Mouse (Mus musculus) stomach, postnatal 0 days (tissue): ENCODE measurements at regions not wholly inside any gene's neighbourhood (a gene's known extent, or its start where the extent isn't known, plus 50 kb on each side); places are given as distances from the start of the nearest gene placed in this dataset.
"Not testable (repeated sequence)": the region's sequence is repeated elsewhere in the genome, so short reads cannot be mapped to it uniquely, and the experiment has no call there.

Source experiments
- ATAC-seq: fragments of 200-750 bp; cut with Nextera tagmentation; 2 replicates; pipeline ENCODE4 v1.8.0; 2017; ENCODE audit not compliant: low FRiP score, low TSS enrichment
- DNase-seq: peaks from one replicate; pipeline ENCODE4 v3.0.0-alpha.2; 2016; ENCODE audit warnings: low spot score
- H3K27ac ChIP-seq: fragments of 300-500 bp; sonication (generic); replicated peaks from 2 replicates; pipeline ENCODE4 v1.5.1; 2014; ENCODE audit warnings: mild to moderate bottlenecking, control low read depth
- H3K27me3 ChIP-seq: fragments of 300-500 bp; sonication (generic); 2 replicates; pipeline ENCODE4 v1.6.1; 2014; ENCODE audit warnings: low read length; ENCODE audit not compliant: control insufficient read depth, insufficient read depth
- H3K36me3 ChIP-seq: fragments of 300-500 bp; sonication (generic); 2 replicates; pipeline ENCODE4 v1.6.1; 2014; ENCODE audit warnings: low read length, mixed read lengths; ENCODE audit not compliant: control insufficient read depth, insufficient read depth
- H3K4me1 ChIP-seq: fragments of 300-500 bp; sonication (generic); replicated peaks from 2 replicates; pipeline ENCODE4 v1.6.1; 2014; ENCODE audit warnings: antibody characterized with exemption; ENCODE audit not compliant: control insufficient read depth, insufficient read depth
- H3K4me2 ChIP-seq: fragments of 300-500 bp; sonication (generic); replicated peaks from 2 replicates; pipeline ENCODE4 v1.6.1; 2014; ENCODE audit warnings: low read depth, mild to moderate bottlenecking, control low read depth, moderate library complexity
- H3K4me3 ChIP-seq: fragments of 300-500 bp; sonication (generic); 2 replicates; pipeline ENCODE4 v1.5.1; 2014; ENCODE audit warnings: low read depth, low read length, control low read depth
- H3K9ac ChIP-seq: fragments of 300-500 bp; sonication (generic); 2 replicates; pipeline ENCODE4 v1.6.1; 2014; ENCODE audit warnings: mild to moderate bottlenecking, low read length, control low read depth, mixed read lengths
- H3K9me3 ChIP-seq: fragments of 300-500 bp; sonication (generic); 2 replicates; pipeline ENCODE4 v1.6.1; 2016; ENCODE audit warnings: low read length; ENCODE audit not compliant: control insufficient read depth
- CTCF ChIP-seq: IDR thresholded peaks from 2 replicates; pipeline ENCODE4 v1.5.1; 2016; ENCODE audit warnings: antibody characterized with exemption, low read depth, mild to moderate bottlenecking, moderate library complexity
- EP300 ChIP-seq: optimal IDR thresholded peaks from 2 replicates; pipeline ENCODE3; 2016; ENCODE audit warnings: antibody characterized with exemption
- WGBS: fragments of 180-500 bp; shearing (Covaris S2); extraction: QIAGEN DNeasy Blood & Tissue Kit; methylation state at CpG from one replicate; pipeline ENCODE4 v1.1.7; 2014; 5-methylcytosine and 5-hydroxymethylcytosine counted together

DNA sequence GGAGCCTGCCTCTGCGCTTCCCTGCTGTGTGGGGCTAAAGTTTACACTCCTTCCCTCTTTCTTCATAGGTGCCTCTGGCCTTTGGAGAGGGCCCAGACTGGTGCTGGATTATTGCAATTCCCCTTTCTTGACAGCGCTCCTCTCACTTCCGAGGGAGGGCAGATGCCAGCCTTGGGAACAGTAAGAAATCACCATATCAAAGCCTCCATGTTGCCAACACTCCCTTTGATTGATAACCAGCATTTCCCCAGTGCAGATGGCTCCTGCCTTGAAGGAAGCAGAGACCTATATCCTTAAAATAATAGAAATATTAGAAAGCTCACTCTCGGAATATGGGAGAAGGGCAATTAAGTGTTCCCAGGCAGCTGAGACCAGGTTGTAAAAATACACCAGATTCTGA is 63.1 kb upstream of the Cep295 start:
- H3K4me1 ChIP-seq = no peaks in the 10 kb centered on the region
- H3K4me3 ChIP-seq = no peak overlapping the region
- no peaks in the 10 kb centered on the region for H3K36me3 ChIP-seq
- H3K9me3 ChIP-seq = no peaks in the 10 kb centered on the region
- 53% methylated on average over 4 of the region's 4 CpGs for WGBS
- H3K9ac ChIP-seq = no peak overlapping the region
- ATAC-seq = no peak
- no peak for DNase-seq
- H3K27me3 ChIP-seq = no peaks in the 10 kb centered on the region
- H3K27ac ChIP-seq = no peak overlapping the region
- no peak overlapping the region for H3K4me2 ChIP-seq
- TF ChIP-seq CTCF (no peak), EP300 (no peak)

DNA sequence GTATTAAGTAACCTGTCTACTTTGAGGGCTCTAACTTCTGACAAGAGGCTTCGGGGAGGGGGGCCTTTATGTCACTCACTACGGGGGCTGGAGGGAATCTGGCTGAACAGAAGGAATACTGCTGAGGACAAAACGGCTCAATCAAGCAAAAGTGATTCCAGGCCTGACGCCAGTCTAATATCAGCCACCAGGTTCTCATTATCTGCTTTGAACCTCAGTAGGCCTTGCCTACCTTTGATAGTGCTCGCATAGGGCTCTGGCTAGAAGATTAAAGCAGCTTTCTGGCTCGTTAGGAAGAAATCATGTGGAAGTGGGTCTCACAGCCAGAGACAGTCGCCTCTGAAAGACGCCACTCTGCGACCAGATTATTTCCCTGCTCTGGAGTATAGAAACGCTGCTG is 64.3 kb upstream of the Cep295 start:
- WGBS = 63% methylated on average over 10 of the region's 10 CpGs

DNA sequence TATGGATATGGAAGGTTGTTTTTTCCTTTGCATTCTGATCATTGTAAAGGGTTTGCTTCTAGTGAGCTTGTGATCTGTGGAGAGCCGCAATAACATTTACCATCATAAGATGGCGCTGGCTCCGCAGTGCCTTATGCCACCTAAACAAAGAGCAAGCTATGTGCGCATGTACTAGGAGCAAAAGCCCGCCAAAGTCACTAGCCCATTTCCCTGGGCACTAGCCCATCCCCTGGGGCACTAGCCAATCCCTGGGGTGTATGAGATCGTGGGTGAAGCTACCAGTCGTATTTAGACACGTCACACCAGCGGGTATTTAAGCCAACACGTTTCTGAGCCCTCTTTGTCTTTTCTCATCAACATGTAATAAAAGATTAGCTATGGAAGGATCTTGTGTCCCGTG is 59.0 kb upstream of the Smco4 start:
- not testable (repeated sequence) for H3K4me2 ChIP-seq, H3K9ac ChIP-seq, H3K36me3 ChIP-seq, ATAC-seq, DNase-seq, H3K27me3 ChIP-seq, H3K4me3 ChIP-seq, H3K4me1 ChIP-seq, H3K9me3 ChIP-seq, H3K27ac ChIP-seq
- 70% methylated on average over 11 of the region's 11 CpGs for WGBS
- TF ChIP-seq CTCF = peak; percentile 32

More for the DNA sequence above, 64.3 kb upstream of the Cep295 start:
- H3K9me3 ChIP-seq = no peaks in the 10 kb centered on the region
- no peak overlapping the region for H3K27ac ChIP-seq
- DNase-seq (no peak), ATAC-seq (no peak)
- H3K4me1 ChIP-seq = no peaks in the 10 kb centered on the region
- no peak overlapping the region for H3K4me3 ChIP-seq
- TF ChIP-seq CTCF = no peak
- TF ChIP-seq EP300 = no peak
- no peak overlapping the region for H3K9ac ChIP-seq
- H3K27me3 ChIP-seq = no peaks in the 10 kb centered on the region
- H3K36me3 ChIP-seq = no peaks in the 10 kb centered on the region
- no peak overlapping the region for H3K4me2 ChIP-seq

DNA sequence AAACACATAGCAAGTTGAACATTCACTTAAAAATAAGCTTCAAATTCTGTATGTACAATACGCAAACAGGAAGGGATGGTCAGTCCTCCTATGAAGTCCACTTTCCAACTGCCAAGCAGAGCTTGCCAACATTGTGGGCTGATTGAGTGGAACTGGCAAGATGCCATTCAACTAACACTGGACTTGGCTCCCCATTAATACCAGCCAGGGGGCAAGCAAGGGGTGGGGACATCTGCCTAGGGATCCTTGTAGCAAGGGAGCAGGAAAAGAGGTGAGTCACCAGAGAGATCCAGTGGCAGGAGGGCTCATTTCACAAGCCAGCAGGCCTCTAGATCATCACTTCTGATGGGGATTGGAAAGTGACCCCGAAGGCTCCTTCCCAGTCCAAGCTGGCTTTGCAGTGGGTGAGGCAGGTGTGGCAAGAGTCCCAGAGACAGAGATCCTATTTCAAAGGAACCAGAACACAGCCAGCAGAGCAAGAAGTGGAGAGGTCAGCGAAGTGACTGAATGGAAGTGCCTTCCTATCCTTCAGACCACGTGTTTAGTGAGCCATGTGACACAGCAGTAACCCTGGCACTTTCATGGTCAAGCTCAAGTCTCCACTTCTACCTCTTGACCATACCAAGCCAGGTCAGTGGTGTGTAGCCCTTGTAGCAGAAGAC is 53.8 kb upstream of the Smco4 start:
- no peak overlapping the region for H3K27ac ChIP-seq
- no peaks in the 10 kb centered on the region for H3K27me3 ChIP-seq
- no peak overlapping the region for H3K4me3 ChIP-seq
- no peak overlapping the region for H3K4me2 ChIP-seq
- no peaks in the 10 kb centered on the region for H3K36me3 ChIP-seq
- no peaks in the 10 kb centered on the region for H3K4me1 ChIP-seq
- peak; percentile 40; the same call in 1 of the 2 replicates for ATAC-seq
- DNase-seq = peak; percentile 27
- TF ChIP-seq CTCF (no peak), EP300 (no peak)
- H3K9me3 ChIP-seq = no peaks in the 10 kb centered on the region
- no peak overlapping the region for H3K9ac ChIP-seq
- WGBS = 70% methylated on average over 4 of the region's 4 CpGs

DNA sequence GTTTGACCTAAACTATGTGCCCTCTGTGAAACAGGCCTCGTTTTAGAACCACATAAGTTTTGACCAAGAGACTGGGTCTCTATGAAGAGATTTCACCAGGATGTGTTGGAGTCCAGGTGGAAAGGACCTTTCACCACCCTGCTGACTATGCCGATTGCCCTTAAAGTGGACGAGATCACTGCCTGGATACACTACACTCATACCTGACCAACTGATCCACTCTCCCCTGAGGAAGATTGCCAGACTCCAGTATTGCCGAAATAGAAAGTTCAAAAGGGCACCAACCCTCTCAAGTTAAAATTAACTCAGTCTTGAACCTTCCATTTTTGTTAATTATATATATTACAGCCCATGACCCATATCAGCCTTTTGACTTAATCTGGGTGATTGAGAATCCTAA is 51.1 kb upstream of the Smco4 start:
- TF ChIP-seq CTCF (no peak), EP300 (no peak)
- ATAC-seq (no peak), DNase-seq (no peak)
- no peaks in the 10 kb centered on the region for H3K4me1 ChIP-seq
- no peak overlapping the region for H3K9ac ChIP-seq
- H3K27me3 ChIP-seq = no peaks in the 10 kb centered on the region
- H3K4me3 ChIP-seq = no peak overlapping the region
- no peak overlapping the region for H3K27ac ChIP-seq
- H3K9me3 ChIP-seq = no peaks in the 10 kb centered on the region
- 82% methylated on average over 4 of the region's 4 CpGs for WGBS
- no peak overlapping the region for H3K4me2 ChIP-seq
- H3K36me3 ChIP-seq = no peaks in the 10 kb centered on the region
